In genomic region chr10:43061519-43062105, GRCm38 (mm10) we compare ENCODE assay signal across 29 mouse cellular contexts.
DNase-seq lines count a peak whose midpoint lies in the region; ATAC-seq and TF ChIP-seq lines count a peak whose summit lies in the region.
"Had no signal": no experiment of that assay in that cellular context is flagged by ENCODE, and none has a peak within 500 bp of the region (broad histone marks: within the 10 kb centered on the region; RNA-seq: fewer than 3 reads in every experiment).

No protein-coding gene starts in this region.

- H3K9ac ChIP-seq in hindbrain, embryonic 11.5 days (ENCODE audit: low read depth, low read length): no peak overlapping the region
- no peak overlapping the region for H3K9ac ChIP-seq in hindbrain, postnatal 0 days (replicated peaks; ENCODE audit: low read length)
- H3K9ac ChIP-seq in neural tube, embryonic 12.5 days: no peak overlapping the region
- no peak overlapping the region for H3K9ac ChIP-seq in hindbrain, embryonic 16.5 days (ENCODE audit: low read depth, low read length)
- no peak overlapping the region for H3K9ac ChIP-seq in neural tube, embryonic 15.5 days (replicated peaks)
- H3K9ac ChIP-seq: forebrain, embryonic 13.5 days; heart, embryonic 12.5 days; heart, embryonic 15.5 days; intestine, embryonic 15.5 days had no signal

- H3K9me3 ChIP-seq in hindbrain, embryonic 11.5 days (ENCODE audit: control insufficient read depth, low read length): no peaks in the 10 kb centered on the region
- H3K9me3 ChIP-seq in hindbrain, postnatal 0 days (ENCODE audit: low read length): no peaks in the 10 kb centered on the region
- H3K9me3 ChIP-seq in neural tube, embryonic 12.5 days: no peaks in the 10 kb centered on the region
- no peaks in the 10 kb centered on the region for H3K9me3 ChIP-seq in hindbrain, embryonic 16.5 days (ENCODE audit: control insufficient read depth, low read length)
- no peaks in the 10 kb centered on the region for H3K9me3 ChIP-seq in neural tube, embryonic 15.5 days (replicated peaks)
- H3K9me3 ChIP-seq in embryonic facial prominence, embryonic 10.5 days: no peaks in the 10 kb centered on the region
- H3K9me3 ChIP-seq: forebrain, embryonic 10.5 days; forebrain, embryonic 13.5 days; G1E; heart, embryonic 12.5 days; heart, embryonic 15.5 days; intestine, embryonic 15.5 days had no signal

- H3K36me3 ChIP-seq in hindbrain, embryonic 11.5 days (ENCODE audit: control insufficient read depth, insufficient read depth, low read length): no peaks in the 10 kb centered on the region
- peaks cover 11% of the 10 kb centered on the region; the same call in 1 of the 2 replicates for H3K36me3 ChIP-seq in hindbrain, postnatal 0 days (ENCODE audit: insufficient read depth, low read length)
- no peaks in the 10 kb centered on the region for H3K36me3 ChIP-seq in neural tube, embryonic 12.5 days
- H3K36me3 ChIP-seq in hindbrain, embryonic 16.5 days (ENCODE audit: control insufficient read depth, insufficient read depth, low read length): no peaks in the 10 kb centered on the region
- peaks cover 12% of the 10 kb centered on the region for H3K36me3 ChIP-seq in neural tube, embryonic 15.5 days
- H3K36me3 ChIP-seq in embryonic facial prominence, embryonic 10.5 days (replicated peaks): peaks cover 20% of the 10 kb centered on the region
- H3K36me3 ChIP-seq: G1E; heart, embryonic 12.5 days; heart, embryonic 15.5 days; intestine, embryonic 15.5 days had no signal

- H3K27me3 ChIP-seq in hindbrain, embryonic 11.5 days (ENCODE audit: control insufficient read depth, insufficient read depth, low read length): no peaks in the 10 kb centered on the region
- H3K27me3 ChIP-seq in hindbrain, postnatal 0 days (ENCODE audit: insufficient read depth, low read length): no peaks in the 10 kb centered on the region
- H3K27me3 ChIP-seq in neural tube, embryonic 12.5 days (replicated peaks): no peaks in the 10 kb centered on the region
- H3K27me3 ChIP-seq in hindbrain, embryonic 16.5 days (replicated peaks; ENCODE audit: control insufficient read depth, insufficient read depth, low read length): no peaks in the 10 kb centered on the region
- H3K27me3 ChIP-seq in neural tube, embryonic 15.5 days (replicated peaks): no peaks in the 10 kb centered on the region
- H3K27me3 ChIP-seq in embryonic facial prominence, embryonic 10.5 days (replicated peaks; ENCODE audit: low read depth, poor library complexity, severe bottlenecking): no peaks in the 10 kb centered on the region
- H3K27me3 ChIP-seq: CH12.LX; forebrain, embryonic 13.5 days; heart, embryonic 12.5 days; heart, embryonic 15.5 days; intestine, embryonic 15.5 days; Patski had no signal

- DNase-seq in hindbrain, embryonic 11.5 days (ENCODE audit: low spot score): no peak
- DNase-seq in hindbrain, postnatal 0 days (ENCODE audit: low spot score): no peak
- DNase-seq in neural tube, embryonic 10.5 days (ENCODE audit: extremely low spot score, low spot score): no peak
- no peak for DNase-seq in embryonic facial prominence, embryonic 10.5 days (ENCODE audit: low spot score)
- DNase-seq in cerebellum, adult 8-10 months: no peak
- DNase-seq: adrenal gland, postnatal 14 days; B cell, adult 2 months; cerebellum, adult 11 months; cerebellum, adult 2 months; cerebellum, postnatal 10 days; cerebellum, postnatal 36 days; embryo, embryonic 11 days; gastrocnemius, postnatal 10 days; gastrocnemius, postnatal 36 days; heart, postnatal 10 days; heart, postnatal 36 days; kidney, adult 11 months had no signal

- H3K4me3 ChIP-seq in hindbrain, embryonic 11.5 days (ENCODE audit: low read depth, low read length): no peak overlapping the region
- no peak overlapping the region for H3K4me3 ChIP-seq in hindbrain, postnatal 0 days (ENCODE audit: low read length)
- H3K4me3 ChIP-seq in neural tube, embryonic 12.5 days: no peak overlapping the region
- no peak overlapping the region for H3K4me3 ChIP-seq in hindbrain, embryonic 16.5 days (ENCODE audit: low read length)
- H3K4me3 ChIP-seq in neural tube, embryonic 15.5 days (replicated peaks): no peak overlapping the region
- H3K4me3 ChIP-seq in embryonic facial prominence, embryonic 10.5 days: no peak overlapping the region
- H3K4me3 ChIP-seq: forebrain, embryonic 10.5 days; forebrain, embryonic 13.5 days; heart, embryonic 12.5 days; heart, embryonic 15.5 days; intestine, embryonic 15.5 days had no signal

- TF ChIP-seq CTCF in hindbrain, postnatal 0 days (IDR thresholded peaks at IDR 0.05; ENCODE audit: low read depth): no peak

- H3K4me2 ChIP-seq in hindbrain, embryonic 11.5 days (replicated peaks; ENCODE audit: low read depth, low read length): no peak overlapping the region
- H3K4me2 ChIP-seq in hindbrain, postnatal 0 days (ENCODE audit: low read depth, low read length): no peak overlapping the region
- H3K4me2 ChIP-seq in neural tube, embryonic 12.5 days (replicated peaks): no peak overlapping the region
- H3K4me2 ChIP-seq in hindbrain, embryonic 16.5 days (ENCODE audit: low read length): no peak overlapping the region
- H3K4me2 ChIP-seq in neural tube, embryonic 15.5 days: no peak overlapping the region
- H3K4me2 ChIP-seq: forebrain, embryonic 13.5 days; heart, embryonic 12.5 days; heart, embryonic 15.5 days; intestine, embryonic 15.5 days had no signal

- WGBS in hindbrain, embryonic 11.5 days: 87% methylated on average over 11 of the region's 11 CpGs
- 73% methylated on average over 11 of the region's 11 CpGs for WGBS in hindbrain, postnatal 0 days
- WGBS in neural tube, embryonic 12.5 days: 72% methylated on average over 11 of the region's 11 CpGs
- 75% methylated on average over 11 of the region's 11 CpGs for WGBS in hindbrain, embryonic 16.5 days
- 65% methylated on average over 11 of the region's 11 CpGs for WGBS in neural tube, embryonic 15.5 days
- WGBS in embryonic facial prominence, embryonic 10.5 days: 90% methylated on average over 11 of the region's 11 CpGs

- no peak overlapping the region; the same call in 1 of the 2 replicates for H3K27ac ChIP-seq in hindbrain, embryonic 11.5 days (ENCODE audit: low read depth, low read length)
- H3K27ac ChIP-seq in hindbrain, postnatal 0 days: no peak overlapping the region
- H3K27ac ChIP-seq in neural tube, embryonic 12.5 days: no peak overlapping the region
- H3K27ac ChIP-seq in hindbrain, embryonic 16.5 days (ENCODE audit: low read depth, low read length): no peak overlapping the region
- H3K27ac ChIP-seq in neural tube, embryonic 15.5 days (replicated peaks): no peak overlapping the region
- H3K27ac ChIP-seq in embryonic facial prominence, embryonic 10.5 days (replicated peaks): no peak overlapping the region
- H3K27ac ChIP-seq: forebrain, embryonic 10.5 days; forebrain, embryonic 13.5 days; heart, embryonic 15.5 days; intestine, embryonic 15.5 days had no signal

- no peaks in the 10 kb centered on the region for H3K4me1 ChIP-seq in hindbrain, embryonic 11.5 days (replicated peaks; ENCODE audit: control insufficient read depth, insufficient read depth, low read length)
- H3K4me1 ChIP-seq in hindbrain, postnatal 0 days (ENCODE audit: insufficient read depth, low read length): no peaks in the 10 kb centered on the region
- H3K4me1 ChIP-seq in neural tube, embryonic 12.5 days: peaks cover 6% of the 10 kb centered on the region; the same call in 1 of the 2 replicates
- H3K4me1 ChIP-seq in hindbrain, embryonic 16.5 days (ENCODE audit: control insufficient read depth, insufficient read depth, low read depth, low read length): no peaks in the 10 kb centered on the region
- H3K4me1 ChIP-seq in neural tube, embryonic 15.5 days: peaks cover 7% of the 10 kb centered on the region
- peaks cover 5% of the 10 kb centered on the region for H3K4me1 ChIP-seq in embryonic facial prominence, embryonic 10.5 days
- H3K4me1 ChIP-seq: forebrain, embryonic 13.5 days; heart, embryonic 15.5 days; intestine, embryonic 15.5 days had no signal

- peak; percentile 69 for ATAC-seq in hindbrain, embryonic 11.5 days (ENCODE audit: low FRiP score)
- no peak for ATAC-seq in hindbrain, postnatal 0 days
- peak; percentile 63 for ATAC-seq in neural tube, embryonic 12.5 days (ENCODE audit: low FRiP score, low read depth)
- 0 out of 2 replicates have a peak, but pooled peaks have one; percentile 31 for ATAC-seq in hindbrain, embryonic 16.5 days
- peak; percentile 43; the same call in 1 of the 2 replicates for ATAC-seq in neural tube, embryonic 15.5 days (ENCODE audit: low FRiP score)
- ATAC-seq: forebrain, embryonic 13.5 days; forebrain, embryonic 16.5 days; intestine, embryonic 15.5 days; Patski had no signal
